Comparison of ENCODE assay signal across 18 mouse cellular contexts in the genomic region with DNA sequence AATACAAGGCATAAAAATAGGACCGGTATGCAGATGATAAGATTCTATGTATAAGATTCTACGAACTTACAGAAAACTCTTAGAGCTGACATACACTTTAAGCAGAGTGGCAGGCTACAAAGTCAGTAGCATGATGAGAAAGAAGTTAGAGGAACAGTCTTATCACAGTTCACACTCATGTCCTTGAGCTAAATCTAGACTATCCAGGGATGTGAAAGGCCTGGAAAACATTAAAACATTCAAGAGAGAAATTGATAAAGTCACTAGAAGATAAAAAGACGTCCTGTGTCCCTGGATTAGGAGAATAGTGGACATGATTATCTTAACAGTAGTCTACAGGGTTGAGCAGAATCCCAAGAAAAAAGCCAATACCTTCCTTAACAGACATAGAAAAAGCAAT. TPM values are rescaled to one million over a fixed set of nuclear protein-coding genes. Genes with fewer than 3 reads are reported as not detected.
A peak's percentile ranks its signal among the peaks of the same experiment; 100 is the strongest.
DNase-seq lines count a peak whose midpoint lies in the region; ATAC-seq and TF ChIP-seq lines count a peak whose summit lies in the region.
"Had no signal": no experiment of that assay in that cellular context is flagged by ENCODE, and none has a peak within 500 bp of the region (broad histone marks: within the 10 kb centered on the region; RNA-seq: fewer than 3 reads in every experiment).

No protein-coding gene starts in this region.

- 31% methylated on average over 3 of the region's 3 CpGs for WGBS in liver, embryonic 15.5 days (ENCODE audit: insufficient replicate concordance)

- no peak overlapping the region for H3K27ac ChIP-seq in liver, embryonic 15.5 days (replicated peaks)
- H3K27ac ChIP-seq: embryonic facial prominence, embryonic 12.5 days; forebrain, embryonic 15.5 days; heart, embryonic 10.5 days; hindbrain, embryonic 13.5 days had no signal

- H3K4me1 ChIP-seq in G1E (ENCODE audit: insufficient read depth, low read depth, low read length), result peaks cover 10% of the 10 kb centered on the region; the same call in 1 of the 2 replicates
- peaks cover 11% of the 10 kb centered on the region for H3K4me1 ChIP-seq in liver, embryonic 15.5 days (replicated peaks)
- H3K4me1 ChIP-seq: embryonic facial prominence, embryonic 12.5 days; forebrain, embryonic 15.5 days; hindbrain, embryonic 13.5 days had no signal

- H3K9ac ChIP-seq in liver, embryonic 15.5 days, result no peak overlapping the region
- H3K9ac ChIP-seq: embryonic facial prominence, embryonic 12.5 days; forebrain, embryonic 15.5 days; hindbrain, embryonic 13.5 days had no signal

- H3K4me2 ChIP-seq in liver, embryonic 15.5 days, result no peak overlapping the region
- H3K4me2 ChIP-seq: embryonic facial prominence, embryonic 12.5 days; forebrain, embryonic 15.5 days; hindbrain, embryonic 13.5 days had no signal

- peaks cover 48% of the 10 kb centered on the region for H3K36me3 ChIP-seq in G1E (replicated peaks)
- H3K36me3 ChIP-seq in liver, embryonic 15.5 days (replicated peaks), result peaks cover 35% of the 10 kb centered on the region

- H3K4me3 ChIP-seq in G1E (ENCODE audit: low read depth, low read length), result no peak overlapping the region
- no peak overlapping the region for H3K4me3 ChIP-seq in liver, embryonic 15.5 days (replicated peaks)
- H3K4me3 ChIP-seq: embryonic facial prominence, embryonic 12.5 days; forebrain, embryonic 15.5 days; heart, embryonic 10.5 days; hindbrain, embryonic 13.5 days had no signal

- no peak for DNase-seq in G1E (ENCODE audit: low spot score)
- peak; percentile 38 for DNase-seq in c-Kit-positive CD71-positive TER-119-positive erythroid progenitor cells, embryonic 14.5 days (ENCODE audit: low spot score)
- no peak for DNase-seq in ovary, postnatal 10 days (ENCODE audit: low spot score)
- no peak for DNase-seq in kidney, postnatal 25 days
- no peak for DNase-seq in spleen, postnatal 4 days (ENCODE audit: low spot score in 2 of 2)
- DNase-seq: adrenal gland, adult 2 months; adrenal gland, postnatal 25 days; cerebellum, adult 11 months; cerebellum, adult 9-10 months; cerebellum, postnatal 25 days; heart, adult 18-20 months; heart, postnatal 10 days had no signal

- ATAC-seq in G1E (ENCODE audit: extremely low read depth, insufficient number of reproducible peaks, low FRiP score, poor library complexity, severe bottlenecking), result peak; percentile 22; the same call in 1 of the 2 replicates
- ATAC-seq in liver, embryonic 15.5 days (ENCODE audit: insufficient read depth), result peak; percentile 51
- peak; percentile 57; the same call in 1 of the 2 replicates for ATAC-seq in megakaryocyte-erythroid progenitor cell, adult 5-6 weeks (replicated peaks; ENCODE audit: low FRiP score, low TSS enrichment, poor library complexity, severe bottlenecking)
- ATAC-seq: forebrain, embryonic 15.5 days had no signal

- no peak for TF ChIP-seq CTCF in G1E (IDR thresholded peaks at IDR 0.05; ENCODE audit: low read depth, low read length)

- no peaks in the 10 kb centered on the region for H3K9me3 ChIP-seq in G1E (replicated peaks)
- no peaks in the 10 kb centered on the region for H3K9me3 ChIP-seq in liver, embryonic 15.5 days (replicated peaks)
- H3K9me3 ChIP-seq: embryonic facial prominence, embryonic 12.5 days; forebrain, embryonic 15.5 days; heart, embryonic 10.5 days; hindbrain, embryonic 13.5 days had no signal

- H3K27me3 ChIP-seq in G1E (ENCODE audit: insufficient read depth, low read length), result no peaks in the 10 kb centered on the region
- no peaks in the 10 kb centered on the region for H3K27me3 ChIP-seq in liver, embryonic 15.5 days
- H3K27me3 ChIP-seq: embryonic facial prominence, embryonic 12.5 days; forebrain, embryonic 15.5 days; hindbrain, embryonic 13.5 days had no signal

RNA-seq across cellular contexts. Expression of gene Mkln1, which starts 26.9 kb away (rescaled TPM):
- total RNA-seq in G1E (2014; fragmentation: Nextera tagmentation), result 79.5 and 98.7 TPM in 2 replicates
- 182 and 196 TPM in 2 replicates for total RNA-seq in G1E (2017)
- polyA plus RNA-seq in G1E (2012), result 28.8 and 122 TPM in 2 replicates
- 126 and 133 TPM in 2 replicates for polyA plus RNA-seq in liver, embryonic 15.5 days (2015; fragmentation: Nextera tagmentation; extraction: Ambion mirVana)
- 130 and 141 TPM in 2 replicates for total RNA-seq in megakaryocyte-erythroid progenitor cell, adult 5-6 weeks (2014; fragmentation: Nextera tagmentation)
- total RNA-seq in megakaryocyte-erythroid progenitor cell, adult 5-6 weeks (2017), result 186 and 215 TPM in 2 replicates
